Mouse (Mus musculus) CH12.LX (cell line): Measurements from ENCODE around the gene Tex261.
A peak's percentile ranks its signal among the peaks of the same experiment; 100 is the strongest.

Source experiments
- CTCF ChIP-seq, 2 experiments: IDR thresholded peaks in 1 of 2; conservative IDR thresholded peaks in 1 of 2; 2 replicates each; pipeline ENCODE4 v1.5.1; 2011 to 2012; ENCODE audit warnings: low read depth in 2 of 2, low read length in 2 of 2, improper control_type of control experiment in 1 of 2, inconsistent platforms in 1 of 2, mild to moderate bottlenecking in 1 of 2, moderate library complexity in 1 of 2
- MAX ChIP-seq: IDR thresholded peaks from 2 replicates; pipeline ENCODE4 v1.6.1; 2011; ENCODE audit warnings: low read length, improper control_type of control experiment
- ZMIZ1 ChIP-seq: IDR thresholded peaks from 2 replicates; pipeline ENCODE4 v1.6.1; 2012; ENCODE audit warnings: low read depth, mild to moderate bottlenecking, inconsistent platforms, low read length, improper control_type of control experiment

DNA sequence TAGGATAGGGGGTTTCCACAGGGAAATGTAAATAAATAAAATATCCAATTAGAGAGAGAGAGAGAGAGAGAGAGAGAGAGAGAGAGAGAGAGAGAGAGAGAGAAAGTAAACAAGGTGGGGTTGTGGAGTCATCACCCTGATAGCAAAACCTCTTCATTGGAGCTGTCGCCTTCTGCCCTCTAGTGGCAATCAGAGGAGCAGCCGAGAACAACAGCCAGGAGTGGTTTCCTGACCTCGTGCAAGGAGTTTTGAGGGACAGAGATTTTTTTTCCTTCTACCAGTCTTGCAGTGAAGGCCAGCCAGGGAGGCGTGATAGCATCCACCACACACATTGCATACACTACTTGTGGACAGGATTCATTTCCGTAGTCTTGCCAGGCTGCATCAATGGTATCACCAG is 3.4 kb upstream of the Tex261 start:
- TF ChIP-seq ZMIZ1 (no peak), CTCF (conservative IDR thresholded peaks at IDR 0.05 in 1 of 2, IDR thresholded peaks at IDR 0.05 in 1 of 2; ENCODE audit: low read depth in 2 of 2, low read length in 2 of 2) (peak; percentile 72 to 82), MAX (no peak)
